Mouse (Mus musculus): ENCODE measurements around the gene Egfl6.

- TF ChIP-seq HCFC1 (IDR thresholded peaks at IDR 0.05; ENCODE audit: borderline replicate concordance, insufficient read depth, low read length) (no peak), CHD2 (IDR thresholded peaks at IDR 0.05; ENCODE audit: low read depth, low read length) (no peak), MAFK (IDR thresholded peaks at IDR 0.05; ENCODE audit: insufficient read depth, low read depth, low read length) (no peak), ZC3H11A (IDR thresholded peaks at IDR 0.05; ENCODE audit: borderline replicate concordance, low read depth, low read length) (no peak)
These were observed 37.7 kb upstream of the Egfl6 start for GRCm38 (mm10) chrX:166623176-166623575.

Measured in ES-E14 (cell line).